Mouse (Mus musculus): ENCODE results near the gene Dnajc8. TPM values are rescaled to one million over a fixed set of nuclear protein-coding genes. Genes with fewer than 3 reads are reported as not detected.

Dnajc8 gene
- polyA plus RNA-seq (2012; ENCODE audit: low replicate concordance) = 29.1 and 312 TPM in 2 replicates

GRCm38 (mm10) chr4:132535406-132536121, at the start of gene Dnajc8:
Gene Dnajc8 (plus strand): TSS chr4:132535550.

GRCm38 (mm10) chr4:132510352-132510798, 25.0 kb upstream of the Dnajc8 start, which contains the start of gene Sesn2:
Gene Sesn2 (minus strand): TSS chr4:132510501.

GRCm38 (mm10) chr4:132532981-132533916, 2.1 kb upstream of the Dnajc8 start, which contains the start of gene Atpif1:
Gene Atpif1 (minus strand): TSS chr4:132533659.

GRCm38 (mm10) chr4:132563965-132564364, 28.6 kb downstream of the Dnajc8 start, which contains the start of gene Ptafr:
Gene Ptafr (plus strand): TSS chr4:132564067.

Other genes starting within 250 kb of the Dnajc8 start
- gene Rab42, start 232.2 kb upstream of the Dnajc8 start, polyA plus RNA-seq (2012; ENCODE audit: low replicate concordance) = 0.25 TPM in 1 of 2 replicates, not detected in the other
- 26.3 and 48.2 TPM in 2 replicates for gene Trnau1ap, start 206.0 kb upstream of the Dnajc8 start, polyA plus RNA-seq (2012; ENCODE audit: low replicate concordance)
- gene Rcc1, start 181.9 kb upstream of the Dnajc8 start, polyA plus RNA-seq (2012; ENCODE audit: low replicate concordance) = 33.3 and 64.5 TPM in 2 replicates
- gene Phactr4, start 113.1 kb upstream of the Dnajc8 start, polyA plus RNA-seq (2012; ENCODE audit: low replicate concordance) = 17.0 and 19.6 TPM in 2 replicates
- 5.3 and 6.9 TPM in 2 replicates for gene Med18, start 71.6 kb upstream of the Dnajc8 start, polyA plus RNA-seq (2012; ENCODE audit: low replicate concordance)
- 22.5 and 55.6 TPM in 2 replicates for gene Sesn2, start 25.0 kb upstream of the Dnajc8 start, polyA plus RNA-seq (2012; ENCODE audit: low replicate concordance)
- gene Atpif1, start 1.9 kb upstream of the Dnajc8 start, polyA plus RNA-seq (2012; ENCODE audit: low replicate concordance) = 27.0 and 119 TPM in 2 replicates
- 0.28 and 1.2 TPM in 2 replicates for gene Ptafr, start 28.5 kb downstream of the Dnajc8 start, polyA plus RNA-seq (2012; ENCODE audit: low replicate concordance)
- 4.0 and 5.7 TPM in 2 replicates for gene Eya3, start 103.4 kb downstream of the Dnajc8 start, polyA plus RNA-seq (2012; ENCODE audit: low replicate concordance)
- gene Xkr8, start 197.0 kb downstream of the Dnajc8 start, polyA plus RNA-seq (2012; ENCODE audit: low replicate concordance) = 0.10 and 0.45 TPM in 2 replicates
- gene Smpdl3b, start 221.7 kb downstream of the Dnajc8 start, polyA plus RNA-seq (2012; ENCODE audit: low replicate concordance) = 0.50 and 0.79 TPM in 2 replicates
- 21.7 and 66.7 TPM in 2 replicates for gene Rpa2, start 232.8 kb downstream of the Dnajc8 start, polyA plus RNA-seq (2012; ENCODE audit: low replicate concordance)

All from leukemia stem cell, adult 10-12 weeks (primary cell).